Mouse (Mus musculus) kidney, embryonic 16.5 days (tissue): ENCODE data around the gene Rab11b. TPM values are rescaled to one million over a fixed set of nuclear protein-coding genes. Genes with fewer than 3 reads are reported as not detected.
A peak's percentile ranks its signal among the peaks of the same experiment; 100 is the strongest.

Experiments
- ATAC-seq: fragments of 200-750 bp; cut with Nextera tagmentation; 2 replicates; pipeline ENCODE4 v1.8.0; 2017; ENCODE audit warnings: moderate TSS enrichment; ENCODE audit not compliant: low FRiP score, low TSS enrichment
- H3K27ac ChIP-seq: fragments of 300-500 bp; sonication (generic); 2 replicates; pipeline ENCODE4 v1.5.1; 2014; ENCODE audit warnings: low read length
- H3K27me3 ChIP-seq: fragments of 300-500 bp; sonication (generic); 2 replicates; pipeline ENCODE4 v1.6.1; 2014; ENCODE audit warnings: low read length, control low read depth, mixed read lengths; ENCODE audit not compliant: insufficient read depth
- H3K36me3 ChIP-seq: fragments of 300-500 bp; sonication (generic); 2 replicates; pipeline ENCODE4 v1.6.1; 2014; ENCODE audit warnings: low read length, control low read depth, mixed read lengths; ENCODE audit not compliant: insufficient read depth
- H3K4me1 ChIP-seq: fragments of 300-500 bp; sonication (generic); 2 replicates; pipeline ENCODE4 v1.6.1; 2014; ENCODE audit warnings: low read length, control low read depth, mixed read lengths; ENCODE audit not compliant: insufficient read depth
- H3K4me2 ChIP-seq: fragments of 300-500 bp; sonication (generic); replicated peaks from 2 replicates; pipeline ENCODE4 v1.6.1; 2014; ENCODE audit warnings: low read depth, low read length
- H3K4me3 ChIP-seq: fragments of 300-500 bp; sonication (generic); 2 replicates; pipeline ENCODE4 v1.5.1; 2014; ENCODE audit warnings: mild to moderate bottlenecking, low read length
- H3K9ac ChIP-seq: fragments of 300-500 bp; sonication (generic); replicated peaks from 2 replicates; pipeline ENCODE4 v1.6.1; 2014; ENCODE audit warnings: low read length
- H3K9me3 ChIP-seq: fragments of 300-500 bp; sonication (generic); 2 replicates; pipeline ENCODE4 v1.6.1; 2016; ENCODE audit warnings: low read length, control low read depth
- WGBS: fragments of 180-500 bp; shearing (Covaris S2); extraction: QIAGEN DNeasy Blood & Tissue Kit; methylation state at CpG from one replicate; pipeline ENCODE4 v1.1.7; 2014; 5-methylcytosine and 5-hydroxymethylcytosine counted together
- polyA plus RNA-seq: library from polyadenylated mRNA; unstranded; fragments of >200 nt; fragmentation: Nextera tagmentation; extraction: Ambion mirVana; gene quantifications from 2 replicates; pipeline ENCODE4 v1.2.1, GENCODE M21; 2015

The Rab11b gene
- polyA plus RNA-seq, 1 experiment from 2014 or later = 245 TPM

DNA sequence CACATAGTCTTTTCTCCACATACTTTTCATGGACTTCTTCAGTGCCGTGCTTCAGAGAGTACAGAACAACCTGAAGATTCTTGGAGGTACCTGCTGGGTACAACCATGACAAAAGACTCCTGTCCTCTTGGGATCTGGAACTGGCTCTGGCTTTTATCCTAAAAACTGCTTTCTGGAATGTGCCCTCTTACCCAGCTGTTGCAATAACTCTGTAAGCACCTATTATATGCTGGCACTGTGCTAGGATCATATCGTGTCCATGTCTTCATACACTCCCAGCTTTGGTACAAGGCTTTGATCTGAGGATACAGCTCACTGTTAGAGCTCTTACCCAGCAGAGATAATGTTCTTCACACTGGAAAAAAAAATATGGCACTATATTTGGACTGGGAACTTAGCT lies 24.6 kb upstream of the Rab11b start:
- WGBS = 89% methylated on average over 2 of the region's 2 CpGs
- ATAC-seq = no peak
- no peak overlapping the region for H3K4me3 ChIP-seq

DNA sequence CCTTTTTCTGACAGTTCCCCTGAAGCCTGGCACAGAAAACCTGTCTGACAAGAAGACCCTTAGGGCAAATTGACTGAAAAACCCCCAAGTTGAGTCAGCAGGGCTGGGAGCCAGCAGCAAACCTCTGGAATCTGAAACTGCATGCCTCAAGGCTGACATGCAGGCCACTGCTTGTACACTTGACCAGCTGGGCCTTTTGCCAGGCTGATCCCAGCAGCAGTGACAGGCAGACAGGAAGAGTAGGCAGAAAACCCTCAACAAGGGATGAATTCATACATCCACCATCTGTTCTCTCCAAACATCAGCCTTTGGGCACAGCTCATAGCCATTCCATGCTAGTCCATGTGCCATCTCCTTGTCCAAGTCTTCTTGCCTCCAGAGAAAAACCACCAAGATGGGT lies 23.1 kb upstream of the Rab11b start:
- no peak overlapping the region for H3K9ac ChIP-seq
- H3K4me2 ChIP-seq = no peak overlapping the region
- peak overlapping the region; percentile 12; the same call in 1 of the 2 replicates for H3K27ac ChIP-seq
- no peaks in the 10 kb centered on the region for H3K9me3 ChIP-seq
- no peak for ATAC-seq
- H3K36me3 ChIP-seq = no peaks in the 10 kb centered on the region
- H3K4me1 ChIP-seq = peaks cover 31% of the 10 kb centered on the region
- H3K27me3 ChIP-seq = no peaks in the 10 kb centered on the region
- no peak overlapping the region for H3K4me3 ChIP-seq

More for the DNA sequence above, 24.6 kb upstream of the Rab11b start:
- no peaks in the 10 kb centered on the region for H3K27me3 ChIP-seq
- no peak overlapping the region for H3K9ac ChIP-seq
- H3K4me1 ChIP-seq = peaks cover 17% of the 10 kb centered on the region
- H3K9me3 ChIP-seq = no peaks in the 10 kb centered on the region
- no peaks in the 10 kb centered on the region for H3K36me3 ChIP-seq
- no peak overlapping the region for H3K27ac ChIP-seq
- no peak overlapping the region for H3K4me2 ChIP-seq

DNA sequence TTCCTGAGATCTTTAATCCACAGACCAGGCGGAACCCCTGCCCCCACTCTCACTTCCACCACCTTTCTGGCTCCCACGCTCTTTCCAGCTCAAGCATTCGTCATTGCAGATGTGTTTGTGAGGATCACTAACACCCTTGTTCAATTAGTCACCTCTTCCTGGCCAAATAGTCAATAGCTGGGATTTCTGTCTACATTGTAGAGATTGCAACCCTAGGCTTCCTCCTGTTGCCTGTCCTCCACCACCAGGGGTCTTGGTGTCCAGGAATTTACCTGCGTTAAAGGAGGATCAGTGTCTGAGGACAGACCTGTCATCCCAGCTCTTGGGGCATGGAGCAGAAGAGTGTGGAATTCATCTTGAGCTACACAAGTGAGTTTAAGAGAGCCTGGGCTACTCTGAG lies 21.7 kb upstream of the Rab11b start:
- ATAC-seq = no peak
- peaks cover 31% of the 10 kb centered on the region for H3K4me1 ChIP-seq
- H3K9ac ChIP-seq = peak overlapping the region; percentile 65; the same call in 1 of the 2 replicates
- peak overlapping the region; percentile 91 for H3K4me2 ChIP-seq
- H3K27ac ChIP-seq = peak overlapping the region; percentile 82
- H3K9me3 ChIP-seq = no peaks in the 10 kb centered on the region
- no peaks in the 10 kb centered on the region for H3K27me3 ChIP-seq
- 35% methylated on average over 4 of the region's 4 CpGs for WGBS
- peak overlapping the region; percentile 51 for H3K4me3 ChIP-seq
- peaks cover 7% of the 10 kb centered on the region; the same call in 1 of the 2 replicates for H3K36me3 ChIP-seq

DNA sequence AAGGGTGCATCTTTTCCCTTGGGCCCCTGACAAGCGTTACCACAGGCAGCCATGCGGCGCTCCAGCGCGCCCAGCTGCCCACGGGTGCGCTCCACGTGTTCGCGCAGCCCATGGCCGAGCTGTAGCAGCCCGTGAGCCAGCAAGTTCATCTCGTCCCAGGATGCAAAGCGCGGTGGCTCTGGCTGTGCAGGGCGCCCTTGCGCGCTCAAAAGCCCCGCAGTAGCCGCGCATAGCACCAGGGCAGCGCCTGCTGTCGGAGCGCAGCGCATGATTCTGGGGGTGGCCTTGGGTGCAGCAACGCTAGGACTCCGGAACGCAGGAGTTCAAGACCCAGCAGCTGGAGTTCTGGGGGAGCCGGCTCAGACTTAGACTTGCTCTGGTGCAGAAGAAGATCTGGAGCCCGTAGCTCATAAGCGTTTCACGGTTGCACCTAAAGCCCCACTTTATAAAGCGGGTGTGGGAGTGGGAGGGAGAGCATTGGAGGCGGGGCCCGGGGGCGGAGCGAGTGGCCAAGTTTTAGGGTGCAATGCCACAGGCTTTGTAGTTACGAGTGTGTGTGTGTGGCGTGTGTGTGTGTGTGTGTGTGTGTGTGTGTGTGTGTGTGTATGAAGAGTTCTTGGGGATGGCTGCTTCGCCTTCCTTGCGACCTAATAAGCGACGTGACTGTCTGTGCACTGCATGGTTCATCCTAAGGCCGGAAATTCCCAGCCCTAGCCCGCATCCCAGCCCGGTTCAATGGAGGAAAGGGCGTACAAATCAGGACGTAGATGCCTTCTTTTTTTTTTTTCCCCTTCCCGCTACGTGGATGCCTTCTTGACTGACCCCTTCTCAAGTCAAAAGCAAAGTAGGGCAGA lies 21.0 kb upstream of the Rab11b start, which contains the start of gene Angptl4:
TSS of gene Angptl4 (minus strand) at position 707 of the 854 bp plus-strand sequence.
- Histone ChIP-seq H3K4me1 (peaks cover 31% of the 10 kb centered on the region), H3K9ac (peak within 1 kb of the TSS; percentile 65), H3K4me2 (peak within 1 kb of the TSS; percentile 91), H3K4me3 (peak within 1 kb of the TSS; percentile 51), H3K27ac (peak within 1 kb of the TSS; percentile 82), H3K36me3 (peaks cover 11% of the 10 kb centered on the region; the same call in 1 of the 2 replicates), H3K9me3 (no peaks in the 10 kb centered on the region), H3K27me3 (no peaks in the 10 kb centered on the region)
- peak; percentile 85 for ATAC-seq
- WGBS = under 1% methylated on average over 50 of the region's 50 CpGs

DNA sequence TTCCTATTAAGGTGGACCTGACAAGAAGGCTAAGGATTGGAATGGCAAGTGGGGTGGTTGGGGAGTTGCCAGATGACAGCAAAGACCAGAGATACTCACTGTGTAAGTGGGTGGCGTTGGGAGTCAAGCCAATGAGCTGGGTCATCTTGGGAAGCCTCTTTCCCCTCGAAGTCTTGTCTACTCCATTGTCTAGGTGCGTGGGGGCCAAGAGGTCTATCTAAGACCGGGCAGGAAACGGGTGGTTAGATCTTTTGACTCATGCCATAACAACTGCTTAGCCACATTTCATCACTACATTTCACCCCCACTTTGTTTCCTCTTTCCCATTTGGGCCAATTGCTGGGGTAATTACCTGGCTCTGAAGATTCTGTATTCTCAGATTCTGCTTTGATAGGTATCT lies 20.1 kb upstream of the Rab11b start:
- peak overlapping the region; percentile 65; the same call in 1 of the 2 replicates for H3K9ac ChIP-seq
- no peaks in the 10 kb centered on the region for H3K27me3 ChIP-seq
- H3K27ac ChIP-seq = peak overlapping the region; percentile 82
- H3K4me2 ChIP-seq = peak overlapping the region; percentile 91
- no peaks in the 10 kb centered on the region for H3K9me3 ChIP-seq
- peak overlapping the region; percentile 51 for H3K4me3 ChIP-seq
- H3K36me3 ChIP-seq = peaks cover 17% of the 10 kb centered on the region; the same call in 1 of the 2 replicates
- WGBS = 76% methylated on average over 5 of the region's 5 CpGs
- ATAC-seq = no peak
- H3K4me1 ChIP-seq = peaks cover 31% of the 10 kb centered on the region

DNA sequence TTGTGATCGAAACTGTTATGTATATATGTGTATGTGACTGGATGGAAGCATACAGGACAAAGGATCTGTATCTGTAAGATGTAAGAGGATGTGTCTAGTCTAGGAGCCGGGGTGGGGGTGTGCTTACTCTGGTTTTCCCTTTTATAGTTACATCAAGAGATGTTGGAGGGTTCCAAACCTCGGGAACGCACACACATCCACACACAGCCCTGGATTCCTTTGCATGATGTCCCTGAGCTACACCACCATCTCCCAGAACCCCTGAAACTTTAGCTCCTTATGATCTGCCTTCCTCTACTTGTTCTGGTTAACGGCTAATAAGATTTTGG lies 19.6 kb upstream of the Rab11b start:
- Histone ChIP-seq H3K4me3 (peak overlapping the region; percentile 51), H3K9me3 (no peaks in the 10 kb centered on the region), H3K36me3 (peaks cover 22% of the 10 kb centered on the region; the same call in 1 of the 2 replicates), H3K9ac (no peak overlapping the region), H3K27ac (peak overlapping the region; percentile 82), H3K4me1 (peaks cover 31% of the 10 kb centered on the region), H3K4me2 (peak overlapping the region; percentile 91), H3K27me3 (no peaks in the 10 kb centered on the region)
- WGBS = 79% methylated on average over 5 of the region's 5 CpGs
- ATAC-seq = 0 out of 2 replicates have a peak, but pooled peaks have one; percentile 8

DNA sequence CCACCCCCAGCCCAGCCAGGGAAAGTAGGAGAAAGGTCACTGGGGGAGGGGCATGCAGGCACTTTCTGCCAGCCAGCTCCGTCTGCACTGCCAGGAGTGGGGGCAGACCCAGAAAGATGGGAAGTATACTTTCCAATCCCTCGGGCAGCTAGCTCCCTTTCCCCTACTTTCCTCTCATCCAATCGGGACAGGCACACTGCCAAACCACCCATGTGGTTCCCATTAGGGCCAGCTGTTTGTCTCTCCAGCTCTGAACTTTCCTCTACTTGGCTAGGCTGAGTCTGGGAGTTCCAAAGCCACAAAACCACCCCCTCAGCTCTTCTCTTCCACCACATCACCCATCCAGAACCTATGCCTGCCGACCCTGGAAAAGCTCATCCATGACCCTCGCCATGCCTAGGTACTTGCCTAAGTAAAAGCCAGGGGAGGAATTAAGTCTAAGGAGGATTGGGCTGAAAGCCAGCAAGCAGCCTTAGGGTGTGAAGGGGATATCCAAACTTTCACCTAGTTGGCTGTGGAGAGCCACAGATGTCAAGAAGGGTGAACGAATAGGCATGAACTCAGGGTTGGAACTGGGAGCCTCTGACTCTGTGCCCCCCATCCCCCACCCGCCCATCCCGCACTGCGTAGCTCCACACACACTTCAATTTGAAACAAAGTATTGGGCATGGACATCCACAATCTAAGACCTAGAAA lies 19.1 kb upstream of the Rab11b start:
- H3K4me2 ChIP-seq = peak overlapping the region; percentile 91
- H3K9ac ChIP-seq = peak overlapping the region; percentile 24; the same call in 1 of the 2 replicates
- H3K27ac ChIP-seq = peak overlapping the region; percentile 82
- H3K4me1 ChIP-seq = peaks cover 31% of the 10 kb centered on the region
- peak overlapping the region; percentile 51 for H3K4me3 ChIP-seq
- peak; percentile 67 for ATAC-seq
- H3K36me3 ChIP-seq = peaks cover 24% of the 10 kb centered on the region; the same call in 1 of the 2 replicates
- no peaks in the 10 kb centered on the region for H3K9me3 ChIP-seq
- no peaks in the 10 kb centered on the region for H3K27me3 ChIP-seq
- 36% methylated on average over 9 of the region's 9 CpGs for WGBS

DNA sequence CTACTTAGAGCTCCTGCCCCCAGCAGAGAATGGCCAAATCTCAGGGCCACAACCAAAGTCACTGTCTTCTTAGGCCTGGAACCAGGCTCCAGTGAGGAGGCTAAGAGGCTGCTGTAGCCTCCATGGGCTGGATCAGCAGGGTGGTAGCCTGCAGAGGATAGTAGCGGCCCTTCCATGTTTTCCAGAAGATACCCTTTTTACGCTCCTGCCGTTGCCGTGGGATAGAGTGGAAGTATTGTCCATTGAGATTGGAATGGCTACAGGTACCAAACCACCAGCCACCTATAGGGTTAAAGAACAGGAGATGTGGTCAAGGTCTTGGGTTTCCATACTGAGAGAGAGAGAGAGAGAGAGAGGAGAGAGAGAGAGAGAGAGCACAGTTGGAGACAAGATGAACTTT lies 15.0 kb upstream of the Rab11b start:
- no peak overlapping the region for H3K4me2 ChIP-seq
- H3K36me3 ChIP-seq = peaks cover 24% of the 10 kb centered on the region; the same call in 1 of the 2 replicates
- H3K27ac ChIP-seq = no peak overlapping the region
- no peak for ATAC-seq
- no peak overlapping the region for H3K4me3 ChIP-seq
- no peaks in the 10 kb centered on the region for H3K27me3 ChIP-seq
- H3K9me3 ChIP-seq = no peaks in the 10 kb centered on the region
- H3K4me1 ChIP-seq = peaks cover 17% of the 10 kb centered on the region
- H3K9ac ChIP-seq = no peak overlapping the region
- 96% methylated on average over 4 of the region's 4 CpGs for WGBS

DNA sequence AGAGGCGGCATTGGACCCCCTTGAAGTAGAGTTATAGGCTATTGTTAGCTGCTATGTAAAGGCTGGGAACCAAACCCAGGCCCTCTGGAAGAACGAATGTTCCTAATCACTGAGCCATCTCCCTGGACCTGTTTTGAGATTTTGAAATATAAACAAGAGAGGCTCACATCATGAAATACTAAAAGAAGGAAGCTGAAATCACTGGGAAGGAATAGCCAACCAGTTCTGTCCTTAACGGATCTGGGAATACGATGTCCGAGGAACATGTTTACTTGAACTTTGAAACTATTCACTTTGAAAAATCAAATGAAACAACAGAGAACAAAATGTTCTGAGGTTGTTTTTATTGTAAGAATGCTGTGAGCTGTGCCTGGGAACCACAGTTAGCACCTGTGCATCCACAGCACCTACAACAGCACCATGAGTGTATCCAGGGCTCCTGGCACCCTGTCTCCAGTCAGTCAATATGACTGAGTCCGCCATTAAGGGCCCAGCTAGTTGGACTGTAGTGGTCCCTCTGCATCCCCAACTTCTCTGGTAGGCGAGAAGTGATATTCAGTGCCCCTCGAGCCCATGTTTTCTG lies 14.3 kb upstream of the Rab11b start:
- Histone ChIP-seq H3K9ac (no peak overlapping the region), H3K4me2 (no peak overlapping the region), H3K27ac (no peak overlapping the region), H3K27me3 (no peaks in the 10 kb centered on the region), H3K4me1 (peaks cover 12% of the 10 kb centered on the region), H3K36me3 (peaks cover 24% of the 10 kb centered on the region; the same call in 1 of the 2 replicates), H3K4me3 (no peak overlapping the region), H3K9me3 (no peaks in the 10 kb centered on the region)
- 90% methylated on average over 8 of the region's 8 CpGs for WGBS
- ATAC-seq = no peak
